Mouse (Mus musculus) liver, adult 2 months (tissue): ENCODE results near the gene Foxg1.

ENCODE experiments used
- CTCF ChIP-seq: fragments of 200-500 bp; IDR thresholded peaks from 2 replicates; pipeline ENCODE4 v1.5.1; 2011; ENCODE audit warnings: low read depth, low read length, control low read depth
- POLR2A ChIP-seq: fragments of 200-500 bp; IDR thresholded peaks from 2 replicates; pipeline ENCODE4 v1.6.1; 2011; ENCODE audit warnings: low read length, control low read depth; ENCODE audit not compliant: insufficient read depth; ENCODE audit errors: extremely low read depth

GRCm38 (mm10) chr12:49380442-49380841 lies 2.0 kb upstream of the Foxg1 start:
- TF ChIP-seq CTCF = no peak
- TF ChIP-seq POLR2A = no peak
